24 mouse cellular contexts compared by ENCODE assay signal in the genomic region with DNA sequence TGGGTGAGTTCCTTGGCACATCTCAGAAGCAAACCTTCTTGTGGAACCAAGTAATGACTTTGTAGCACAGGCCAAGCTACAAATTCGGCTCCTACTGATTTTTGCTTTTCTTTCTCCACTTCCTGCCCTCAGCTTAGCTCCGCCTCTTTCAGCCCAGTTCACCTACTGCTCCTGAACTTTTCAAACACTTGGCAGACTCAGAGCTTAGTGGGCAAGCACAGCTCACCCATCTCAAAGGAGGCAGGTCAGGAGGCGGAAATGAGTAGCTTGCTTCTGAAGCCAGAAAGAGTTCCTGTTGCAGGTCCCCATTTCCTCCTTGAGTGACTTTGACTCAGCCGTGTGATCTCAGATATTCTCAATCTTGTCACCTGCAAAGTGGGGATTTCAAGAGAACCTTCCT.
A peak's percentile ranks its signal among the peaks of the same experiment; 100 is the strongest.
DNase-seq lines count a peak whose midpoint lies in the region; ATAC-seq and TF ChIP-seq lines count a peak whose summit lies in the region.
"Had no signal": no experiment of that assay in that cellular context is flagged by ENCODE, and none has a peak within 500 bp of the region (broad histone marks: within the 10 kb centered on the region; RNA-seq: fewer than 3 reads in every experiment).

No protein-coding gene starts in this region.

- no peak overlapping the region for H3K4me2 ChIP-seq in kidney, embryonic 14.5 days (replicated peaks; ENCODE audit: low read depth, low read length)
- H3K4me2 ChIP-seq: forebrain, embryonic 12.5 days; heart, embryonic 11.5 days had no signal

- TF ChIP-seq CTCF in gastrocnemius, adult 2 months (IDR thresholded peaks at IDR 0.05): no peak
- TF ChIP-seq CTCF in kidney, adult 2 months (conservative IDR thresholded peaks at IDR 0.05; ENCODE audit: insufficient read depth, insufficient read length, low read depth, low read length): no peak

- TF ChIP-seq POLR2A in kidney, adult 2 months (IDR thresholded peaks at IDR 0.05; ENCODE audit: low read depth, low read length): no peak

- ATAC-seq in kidney, embryonic 14.5 days (ENCODE audit: low FRiP score, low TSS enrichment): no peak
- peak; percentile 39; the same call in 1 of the 2 replicates for ATAC-seq in common myeloid progenitor, adult 5-6 weeks (replicated peaks; ENCODE audit: low read depth, poor library complexity, severe bottlenecking)
- no peak for ATAC-seq in monocyte, adult 5-6 weeks (replicated peaks; ENCODE audit: insufficient number of reproducible peaks, low FRiP score, low TSS enrichment, poor library complexity, severe bottlenecking)
- ATAC-seq: hindbrain, embryonic 16.5 days; intestine, embryonic 16.5 days had no signal

- H3K36me3 ChIP-seq in kidney, adult 2 months (ENCODE audit: control insufficient read depth, insufficient read depth, low read length): no peaks in the 10 kb centered on the region
- no peaks in the 10 kb centered on the region for H3K36me3 ChIP-seq in kidney, embryonic 14.5 days (ENCODE audit: control insufficient read depth, insufficient read depth, low read length)
- H3K36me3 ChIP-seq: forebrain, embryonic 12.5 days had no signal

- WGBS in kidney, adult 2 months: 65% methylated on average over 4 of the region's 4 CpGs
- WGBS in kidney, embryonic 14.5 days: 79% methylated on average over 4 of the region's 4 CpGs

- no peaks in the 10 kb centered on the region for H3K27me3 ChIP-seq in kidney, adult 2 months (replicated peaks; ENCODE audit: control insufficient read depth, insufficient read depth, low read length)
- peaks cover 20% of the 10 kb centered on the region; the same call in 1 of the 2 replicates for H3K27me3 ChIP-seq in kidney, embryonic 14.5 days (ENCODE audit: control insufficient read depth, insufficient read depth, low read length)
- H3K27me3 ChIP-seq: megakaryocyte, embryonic 14.5 days had no signal

- intact Hi-C loops in gastrocnemius, adult 2 months (cut with DNase I): loop anchor here (5.0 kb wide), 2 partner anchors 213 to 478 kb away; no protein-coding TSS in a partner anchor
- intact Hi-C loops in gastrocnemius, postnatal 14 days (cut with DNase I; ENCODE audit: low total_unique reads): no loop called here

- no peak overlapping the region for H3K4me3 ChIP-seq in gastrocnemius, adult 2 months
- H3K4me3 ChIP-seq in kidney, adult 2 months (ENCODE audit: insufficient read depth, low read depth, low read length): no peak overlapping the region
- no peak overlapping the region for H3K4me3 ChIP-seq in kidney, embryonic 14.5 days (ENCODE audit: low read length)
- H3K4me3 ChIP-seq: forebrain, embryonic 12.5 days; megakaryocyte, embryonic 14.5 days had no signal

- H3K4me1 ChIP-seq in kidney, adult 2 months (ENCODE audit: control insufficient read depth, insufficient read depth, low read length): no peaks in the 10 kb centered on the region
- no peaks in the 10 kb centered on the region for H3K4me1 ChIP-seq in kidney, embryonic 14.5 days (ENCODE audit: control insufficient read depth, insufficient read depth, low read length)
- H3K4me1 ChIP-seq: megakaryocyte, embryonic 14.5 days had no signal

- no peaks in the 10 kb centered on the region for H3K9me3 ChIP-seq in kidney, embryonic 14.5 days (ENCODE audit: control insufficient read depth, low read length)
- H3K9me3 ChIP-seq: forebrain, embryonic 12.5 days had no signal

- H3K27ac ChIP-seq in gastrocnemius, adult 2 months: peak overlapping the region; percentile 31; the same call in 1 of the 2 replicates
- peak overlapping the region; percentile 3; the same call in 1 of the 2 replicates for H3K27ac ChIP-seq in kidney, adult 2 months (ENCODE audit: insufficient read depth, low read depth, low read length)
- H3K27ac ChIP-seq in kidney, embryonic 14.5 days (ENCODE audit: low read depth, low read length): no peak overlapping the region
- H3K27ac ChIP-seq: forebrain, embryonic 12.5 days; stomach, postnatal 0 days had no signal

- DNase-seq in gastrocnemius, adult 2 months: no peak
- no peak for DNase-seq in gastrocnemius, postnatal 14 days
- peak; percentile 74 for DNase-seq in kidney, adult 2 months
- DNase-seq in kidney, postnatal 36 days: peak; percentile 46 to 67
- no peak for DNase-seq in layer of hippocampus, adult 18-20 months (ENCODE audit: low spot score in 2 of 2)
- DNase-seq: B cell, adult 2 months; cerebellum, adult 8-10 months; gastrocnemius, postnatal 10 days; left cerebral cortex, postnatal 4 days; liver; lung, postnatal 10 days; midbrain, embryonic 14.5 days; retina, postnatal 1 day; right cerebral cortex, postnatal 4 days; thymus, postnatal 14 days had no signal

- H3K9ac ChIP-seq in kidney, embryonic 14.5 days (ENCODE audit: low read depth, low read length): no peak overlapping the region
- H3K9ac ChIP-seq: forebrain, embryonic 12.5 days had no signal

Comparison
In these comparisons a context has a peak if more than half of its experiments do, and no peak if none do; other contexts are left out.
1. DNase-seq: peak in kidney, adult 2 months (single experiment) and kidney, postnatal 36 days (2 of 2); none in gastrocnemius, adult 2 months (single experiment), gastrocnemius, postnatal 14 days (single experiment) and layer of hippocampus, adult 18-20 months (0 of 2).